Mouse (Mus musculus) natural killer cell, adult 2 months (primary cell): ENCODE data around the gene Kcnq1.

Experiments used
- DNase-seq, 2 experiments: peaks; one replicate each; pipeline ENCODE4 v3.0.0; 2022; ENCODE audit warnings: low spot score in 2 of 2

The Kcnq1 gene

GRCm38 (mm10) chr7:143136125-143136524 is 30.0 kb downstream of the Kcnq1 start:
- no peak for DNase-seq

GRCm38 (mm10) chr7:143136561-143136960 is 30.4 kb downstream of the Kcnq1 start:
- DNase-seq, result no peak

- peak; percentile 8 to 9 for DNase-seq
Observed at GRCm38 (mm10) chr7:143138789-143139188, 32.6 kb downstream of the Kcnq1 start.

- DNase-seq, result no peak
Observed at GRCm38 (mm10) chr7:143139932-143140331, 33.8 kb downstream of the Kcnq1 start.

- no peak for DNase-seq
Observed at GRCm38 (mm10) chr7:143142680-143143079, 36.5 kb downstream of the Kcnq1 start.

- DNase-seq, result no peak
Observed at GRCm38 (mm10) chr7:143147015-143147414, 40.9 kb downstream of the Kcnq1 start.

GRCm38 (mm10) chr7:143151171-143151570 is 45.0 kb downstream of the Kcnq1 start:
- peak; percentile 24 to 29 for DNase-seq

- DNase-seq, result no peak
Observed at GRCm38 (mm10) chr7:143152350-143152749, 46.2 kb downstream of the Kcnq1 start.

- DNase-seq, result peak; percentile 34 to 69
Observed at GRCm38 (mm10) chr7:143153915-143154373, 47.8 kb downstream of the Kcnq1 start.

- DNase-seq, result no peak
Observed at GRCm38 (mm10) chr7:143154458-143154871, 48.3 kb downstream of the Kcnq1 start.

GRCm38 (mm10) chr7:143155257-143155656 is 49.1 kb downstream of the Kcnq1 start:
- DNase-seq, result no peak

GRCm38 (mm10) chr7:143158690-143159425 is 52.7 kb downstream of the Kcnq1 start:
- no peak for DNase-seq

GRCm38 (mm10) chr7:143159446-143159845 is 53.3 kb downstream of the Kcnq1 start:
- DNase-seq, result no peak

- no peak for DNase-seq
Observed at GRCm38 (mm10) chr7:143160057-143160456, 53.9 kb downstream of the Kcnq1 start.

GRCm38 (mm10) chr7:143162051-143162450 is 55.9 kb downstream of the Kcnq1 start:
- no peak for DNase-seq

- no peak for DNase-seq
Observed at GRCm38 (mm10) chr7:143164074-143164473, 57.9 kb downstream of the Kcnq1 start.

- DNase-seq, result no peak
Observed at GRCm38 (mm10) chr7:143165687-143166265, 59.6 kb downstream of the Kcnq1 start.

- no peak for DNase-seq
Observed at GRCm38 (mm10) chr7:143167275-143167674, 61.1 kb downstream of the Kcnq1 start.

GRCm38 (mm10) chr7:143169371-143169770 is 63.2 kb downstream of the Kcnq1 start:
- no peak for DNase-seq

GRCm38 (mm10) chr7:143172914-143173547 is 66.9 kb downstream of the Kcnq1 start:
- DNase-seq, result no peak

- DNase-seq, result no peak
Observed at GRCm38 (mm10) chr7:143174633-143175032, 68.5 kb downstream of the Kcnq1 start.

GRCm38 (mm10) chr7:143178831-143179230 is 72.7 kb downstream of the Kcnq1 start:
- DNase-seq, result no peak

GRCm38 (mm10) chr7:143180761-143181160 is 74.6 kb downstream of the Kcnq1 start:
- DNase-seq, result no peak
